In the genomic region with DNA sequence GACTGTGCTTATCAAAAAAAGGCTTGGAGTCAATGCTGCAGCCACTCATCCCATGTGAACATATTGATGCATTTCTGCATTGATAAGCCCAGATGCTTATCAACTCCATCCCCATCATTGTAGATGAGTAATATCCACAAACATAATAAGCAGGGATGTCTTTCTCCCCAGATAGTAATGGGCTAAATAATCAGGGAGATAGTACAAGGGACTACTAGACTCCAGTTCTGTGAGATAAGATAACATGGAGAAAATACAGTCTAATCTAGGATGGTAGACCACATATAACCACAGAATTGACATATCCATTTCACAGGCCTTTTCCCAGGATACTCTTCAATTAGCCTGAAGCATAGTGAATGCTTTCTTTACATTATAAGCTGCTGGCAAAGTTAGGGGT, we compare ENCODE assay signal across 21 mouse cellular contexts.
DNase-seq lines count a peak whose midpoint lies in the region; ATAC-seq and TF ChIP-seq lines count a peak whose summit lies in the region.
"Had no signal": no experiment of that assay in that cellular context is flagged by ENCODE, and none has a peak within 500 bp of the region (broad histone marks: within the 10 kb centered on the region; RNA-seq: fewer than 3 reads in every experiment).

No protein-coding gene starts in this region.

- H3K9ac ChIP-seq in liver, embryonic 13.5 days: no peak overlapping the region
- H3K9ac ChIP-seq in MEL (ENCODE audit: control insufficient read depth, low read depth, low read length, poor library complexity, severe bottlenecking): no peak overlapping the region
- H3K9ac ChIP-seq in hindbrain, embryonic 16.5 days (ENCODE audit: low read depth, low read length): no peak overlapping the region
- H3K9ac ChIP-seq: embryonic facial prominence, embryonic 13.5 days; embryonic facial prominence, embryonic 15.5 days; forebrain, embryonic 13.5 days; forebrain, embryonic 15.5 days; forebrain, postnatal 0 days had no signal

- TF ChIP-seq CTCF in MEL (IDR thresholded peaks at IDR 0.05 in 2 of 3, conservative IDR thresholded peaks at IDR 0.05 in 1 of 3; ENCODE audit: control insufficient read depth in 1 of 3, insufficient read depth in 1 of 3, low read depth in 2 of 3, low read length in 3 of 3, poor library complexity in 1 of 3, severe bottlenecking in 1 of 3): no peak
- no peak for TF ChIP-seq CTCF in embryonic fibroblast, embryonic 13.5 days (IDR thresholded peaks at IDR 0.05; ENCODE audit: borderline replicate concordance, insufficient read depth, low read length)

- no peaks in the 10 kb centered on the region for H3K27me3 ChIP-seq in liver, embryonic 13.5 days
- H3K27me3 ChIP-seq in MEL (ENCODE audit: control insufficient read depth in 1 of 2, insufficient read depth in 2 of 2, low read length in 2 of 2): peaks cover 0 to 2% of the 10 kb centered on the region in 2 experiments; a peak in 1 of 4 replicates
- no peaks in the 10 kb centered on the region for H3K27me3 ChIP-seq in hindbrain, embryonic 16.5 days (replicated peaks; ENCODE audit: control insufficient read depth, insufficient read depth, low read length)
- H3K27me3 ChIP-seq: embryonic facial prominence, embryonic 13.5 days; embryonic facial prominence, embryonic 15.5 days; forebrain, embryonic 13.5 days; forebrain, embryonic 15.5 days; Patski had no signal

- no peak for TF ChIP-seq RAD21 in MEL (IDR thresholded peaks at IDR 0.05; ENCODE audit: low read depth, low read length)

- no peak overlapping the region for H3K4me2 ChIP-seq in liver, embryonic 13.5 days
- no peak overlapping the region for H3K4me2 ChIP-seq in hindbrain, embryonic 16.5 days (ENCODE audit: low read length)
- H3K4me2 ChIP-seq: embryonic facial prominence, embryonic 13.5 days; embryonic facial prominence, embryonic 15.5 days; forebrain, embryonic 13.5 days; forebrain, embryonic 15.5 days had no signal

- no peak overlapping the region for H3K27ac ChIP-seq in liver, embryonic 13.5 days
- H3K27ac ChIP-seq in MEL (ENCODE audit: control insufficient read depth, low read depth, low read length): no peak overlapping the region
- H3K27ac ChIP-seq in embryonic fibroblast, embryonic 13.5 days (ENCODE audit: insufficient read depth, low read length): peak overlapping the region; percentile 85
- no peak overlapping the region for H3K27ac ChIP-seq in hindbrain, embryonic 16.5 days (ENCODE audit: low read depth, low read length)
- H3K27ac ChIP-seq: embryonic facial prominence, embryonic 13.5 days; embryonic facial prominence, embryonic 15.5 days; forebrain, embryonic 13.5 days; forebrain, embryonic 15.5 days had no signal

- H3K36me3 ChIP-seq in liver, embryonic 13.5 days: no peaks in the 10 kb centered on the region
- H3K36me3 ChIP-seq in MEL (ENCODE audit: control insufficient read depth in 1 of 2, insufficient read depth in 2 of 2, low read length in 2 of 2): peaks cover 0 to 11% of the 10 kb centered on the region in 2 experiments; a peak in 2 of 4 replicates
- H3K36me3 ChIP-seq in hindbrain, embryonic 16.5 days (ENCODE audit: control insufficient read depth, insufficient read depth, low read length): no peaks in the 10 kb centered on the region
- H3K36me3 ChIP-seq: embryonic facial prominence, embryonic 13.5 days; embryonic facial prominence, embryonic 15.5 days; forebrain, embryonic 15.5 days had no signal

- peak; percentile 51; the same call in 1 of the 2 replicates for ATAC-seq in liver, embryonic 13.5 days (ENCODE audit: low read depth)
- no peak for ATAC-seq in activated CD4-positive, CD25-positive, alpha-beta regulatory T cell, adult 4 months
- no peak for ATAC-seq in hindbrain, embryonic 16.5 days
- ATAC-seq: forebrain, embryonic 13.5 days; forebrain, embryonic 15.5 days; forebrain, postnatal 0 days had no signal

- H3K79me2 ChIP-seq in MEL (ENCODE audit: control insufficient read depth, insufficient read depth, low read length, poor library complexity): no peaks in the 10 kb centered on the region

- TF ChIP-seq EP300 in MEL (IDR thresholded peaks at IDR 0.05; ENCODE audit: low read depth in 1 of 2, low read length in 2 of 2): no peak; a peak in 1 of 4 replicates

- H3K9me3 ChIP-seq in liver, embryonic 13.5 days (replicated peaks): no peaks in the 10 kb centered on the region
- H3K9me3 ChIP-seq in MEL (replicated peaks; ENCODE audit: insufficient read depth, low read length): no peaks in the 10 kb centered on the region
- H3K9me3 ChIP-seq in hindbrain, embryonic 16.5 days (ENCODE audit: control insufficient read depth, low read length): no peaks in the 10 kb centered on the region
- H3K9me3 ChIP-seq: embryonic facial prominence, embryonic 13.5 days; embryonic facial prominence, embryonic 15.5 days; forebrain, embryonic 13.5 days; forebrain, embryonic 15.5 days had no signal

- no peak for DNase-seq in liver, embryonic 13.5 days
- DNase-seq in liver (no peak), MEL (ENCODE audit: low read depth, low spot score) (no peak)
- DNase-seq: adrenal gland, postnatal 10 days; adrenal gland, postnatal 25 days; cerebellum, adult 11 months; cerebellum, adult 18-20 months; cerebellum, adult 8-10 months; cerebellum, adult 9-11 months; cerebellum, postnatal 14 days; cerebellum, postnatal 36 days; embryo, embryonic 11 days; forebrain, postnatal 0 days had no signal

- peaks cover 13% of the 10 kb centered on the region for H3K4me1 ChIP-seq in liver, embryonic 13.5 days (replicated peaks)
- peaks cover 0 to 8% of the 10 kb centered on the region in 2 experiments; a peak in 2 of 4 replicates for H3K4me1 ChIP-seq in MEL (ENCODE audit: control insufficient read depth in 1 of 2, insufficient read depth in 2 of 2, low read length in 2 of 2)
- peaks cover 12% of the 10 kb centered on the region for H3K4me1 ChIP-seq in embryonic fibroblast, embryonic 13.5 days (ENCODE audit: control insufficient read depth, insufficient read depth, low read length)
- peaks cover 4% of the 10 kb centered on the region; the same call in 1 of the 2 replicates for H3K4me1 ChIP-seq in hindbrain, embryonic 16.5 days (ENCODE audit: control insufficient read depth, insufficient read depth, low read depth, low read length)
- H3K4me1 ChIP-seq: embryonic facial prominence, embryonic 13.5 days; embryonic facial prominence, embryonic 15.5 days had no signal

- TF ChIP-seq POLR2A in MEL (IDR thresholded peaks at IDR 0.05; ENCODE audit: control insufficient read depth in 1 of 2, insufficient read depth in 1 of 2, low read depth in 1 of 2, low read length in 2 of 2, poor library complexity in 1 of 2): no peak
- no peak for TF ChIP-seq POLR2A in embryonic fibroblast, embryonic 13.5 days (IDR thresholded peaks at IDR 0.05; ENCODE audit: low read depth, low read length)

- H3K4me3 ChIP-seq in liver, embryonic 13.5 days (replicated peaks): no peak overlapping the region
- no peak overlapping the region for H3K4me3 ChIP-seq in MEL (ENCODE audit: control insufficient read depth in 1 of 2, insufficient read depth in 1 of 2, low read depth in 2 of 2, low read length in 2 of 2)
- no peak overlapping the region for H3K4me3 ChIP-seq in embryonic fibroblast, embryonic 13.5 days (ENCODE audit: insufficient read depth, low read length)
- H3K4me3 ChIP-seq in hindbrain, embryonic 16.5 days (ENCODE audit: low read length): no peak overlapping the region
- H3K4me3 ChIP-seq: embryonic facial prominence, embryonic 13.5 days; embryonic facial prominence, embryonic 15.5 days; forebrain, embryonic 13.5 days; forebrain, embryonic 15.5 days had no signal

TF ChIP-seq in MEL, 35 proteins besides CTCF, POLR2A, EP300 and RAD21:
- no peak for TF ChIP-seq ZC3H11A (IDR thresholded peaks at IDR 0.05; ENCODE audit: low read depth, low read length)
- TF ChIP-seq GATA1 (IDR thresholded peaks at IDR 0.05; ENCODE audit: low read depth, low read length): peak; percentile 54; the same call in 1 of the 2 replicates
- no peak for TF ChIP-seq TBP (IDR thresholded peaks at IDR 0.05; ENCODE audit: low read depth, low read length)
- TF ChIP-seq POLR2AphosphoS2 (IDR thresholded peaks at IDR 0.05; ENCODE audit: low read length): no peak
- TF ChIP-seq E2F4 (IDR thresholded peaks at IDR 0.05; ENCODE audit: borderline replicate concordance, low read depth, low read length): no peak
